In genomic region chr13:64048467-64048866, GRCm38 (mm10) we compare ENCODE assay signal across 36 mouse cellular contexts. TPM values are rescaled to one million over a fixed set of nuclear protein-coding genes. Genes with fewer than 3 reads are reported as not detected.
"Had no signal": no experiment of that assay in that cellular context is flagged by ENCODE, and none has a peak within 500 bp of the region (broad histone marks: within the 10 kb centered on the region; RNA-seq: fewer than 3 reads in every experiment).

No protein-coding gene starts in this region.

- H3K36me3 ChIP-seq: heart, embryonic 13.5 days; heart, embryonic 15.5 days; hindbrain, embryonic 12.5 days; intestine, embryonic 15.5 days; limb, embryonic 10.5 days; limb, embryonic 12.5 days; liver, embryonic 12.5 days had no signal

- H3K4me2 ChIP-seq: heart, embryonic 11.5 days; heart, embryonic 13.5 days; heart, embryonic 15.5 days; hindbrain, embryonic 12.5 days; hindbrain, embryonic 14.5 days; intestine, embryonic 15.5 days; limb, embryonic 12.5 days; liver, embryonic 12.5 days had no signal

- H3K27ac ChIP-seq: gastrocnemius, adult 2 months; heart, embryonic 13.5 days; heart, embryonic 15.5 days; hindbrain, embryonic 12.5 days; hindbrain, embryonic 14.5 days; intestine, embryonic 15.5 days; layer of hippocampus, adult 2 months; left cerebral cortex, adult 2 months; limb, embryonic 10.5 days; limb, embryonic 12.5 days; liver, embryonic 12.5 days had no signal

- H3K27me3 ChIP-seq: heart, embryonic 13.5 days; heart, embryonic 15.5 days; hindbrain, embryonic 12.5 days; intestine, embryonic 15.5 days; limb, embryonic 12.5 days; liver, embryonic 12.5 days had no signal

- DNase-seq: gastrocnemius, adult 2 months; gastrocnemius, postnatal 14 days; gastrocnemius, postnatal 36 days; heart, adult 18-20 months; heart, postnatal 14 days; heart, postnatal 36 days; kidney, adult 18-20 months; kidney, adult 8-10 months; kidney, postnatal 10 days; kidney, postnatal 25 days; kidney, postnatal 4 days; liver had no signal

- H3K4me3 ChIP-seq: gastrocnemius, adult 2 months; heart, embryonic 13.5 days; heart, embryonic 15.5 days; hindbrain, embryonic 12.5 days; intestine, embryonic 15.5 days; layer of hippocampus, adult 2 months; left cerebral cortex, adult 2 months; limb, embryonic 10.5 days; limb, embryonic 12.5 days; liver, embryonic 12.5 days had no signal

- ATAC-seq: hindbrain, embryonic 16.5 days; inflammation-experienced regulatory T-cells, adult 6 months; intestine, embryonic 15.5 days; intestine, postnatal 0 days; liver, embryonic 12.5 days had no signal

- H3K4me1 ChIP-seq: heart, embryonic 13.5 days; heart, embryonic 15.5 days; hindbrain, embryonic 12.5 days; intestine, embryonic 15.5 days; limb, embryonic 10.5 days; limb, embryonic 12.5 days had no signal

- H3K9me3 ChIP-seq: heart, embryonic 15.5 days; intestine, embryonic 15.5 days; limb, embryonic 10.5 days; limb, embryonic 12.5 days had no signal

- H3K9ac ChIP-seq: heart, embryonic 13.5 days; heart, embryonic 15.5 days; hindbrain, embryonic 12.5 days; hindbrain, embryonic 14.5 days; intestine, embryonic 15.5 days; limb, embryonic 12.5 days; liver, embryonic 12.5 days had no signal

RNA-seq across cellular contexts. Expression of gene Hsd17b3, which starts 40.6 kb away (rescaled TPM):
- total RNA-seq: gastrocnemius, adult 2 months; gastrocnemius, postnatal 14 days; gastrocnemius, postnatal 36 days; heart, adult 18-20 months; heart, postnatal 14 days; heart, postnatal 36 days; hematopoietic stem cell, adult 5-6 weeks; layer of hippocampus, adult 2 months; layer of hippocampus, postnatal 10 days; layer of hippocampus, postnatal 25 days; left cerebral cortex, adult 2 months; left cerebral cortex, postnatal 14 days; left cerebral cortex, postnatal 36 days had no signal
- polyA plus RNA-seq: frontal cortex, adult 2 months; heart, embryonic 11.5 days; heart, embryonic 13.5 days; heart, embryonic 15.5 days; heart, postnatal 0 days; hindbrain, embryonic 12.5 days; hindbrain, embryonic 14.5 days; hindbrain, embryonic 16.5 days; inflammation-experienced regulatory T-cells, adult 6 months; intestine, embryonic 15.5 days; kidney, embryonic 14.5 days; kidney, embryonic 16.5 days; limb, embryonic 10.5 days; limb, embryonic 12.5 days; limb, embryonic 14.5 days; liver, embryonic 12.5 days had no signal
